Mouse (Mus musculus): ENCODE data around the gene Npr3. TPM values are rescaled to one million over a fixed set of nuclear protein-coding genes. Genes with fewer than 3 reads are reported as not detected.
A peak's percentile ranks its signal among the peaks of the same experiment; 100 is the strongest.

Npr3 gene
- polyA plus RNA-seq, 1 experiment from 2014 or later: 1.5 TPM

GRCm38 (mm10) chr15:11908166-11908565 is 1.1 kb upstream of the Npr3 start:
- Histone ChIP-seq H3K27me3 (peaks cover 57% of the 10 kb centered on the region), H3K4me2 (peak overlapping the region; percentile 25), H3K9ac (no peak overlapping the region), H3K36me3 (replicated peaks) (no peaks in the 10 kb centered on the region), H3K27ac (replicated peaks) (no peak overlapping the region), H3K4me1 (replicated peaks) (peaks cover 5% of the 10 kb centered on the region), H3K9me3 (replicated peaks) (no peaks in the 10 kb centered on the region), H3K4me3 (replicated peaks) (no peak overlapping the region)
- no peak for ATAC-seq (ENCODE audit: insufficient read depth)
- 14% methylated on average over 11 of the region's 11 CpGs for WGBS (ENCODE audit: insufficient replicate concordance)

GRCm38 (mm10) chr15:11906021-11906570 is 991 bp downstream of the Npr3 start:
- Histone ChIP-seq H3K4me1 (replicated peaks) (peaks cover 5% of the 10 kb centered on the region), H3K27me3 (peaks cover 67% of the 10 kb centered on the region), H3K9ac (no peak overlapping the region), H3K27ac (replicated peaks) (no peak overlapping the region), H3K4me2 (peak overlapping the region; percentile 63), H3K36me3 (replicated peaks) (no peaks in the 10 kb centered on the region), H3K4me3 (replicated peaks) (peak overlapping the region; percentile 50), H3K9me3 (replicated peaks) (no peaks in the 10 kb centered on the region)
- peak; percentile 24; the same call in 1 of the 2 replicates for ATAC-seq (ENCODE audit: insufficient read depth)
- WGBS (ENCODE audit: insufficient replicate concordance): under 1% methylated on average over 36 of the region's 36 CpGs

DNA sequence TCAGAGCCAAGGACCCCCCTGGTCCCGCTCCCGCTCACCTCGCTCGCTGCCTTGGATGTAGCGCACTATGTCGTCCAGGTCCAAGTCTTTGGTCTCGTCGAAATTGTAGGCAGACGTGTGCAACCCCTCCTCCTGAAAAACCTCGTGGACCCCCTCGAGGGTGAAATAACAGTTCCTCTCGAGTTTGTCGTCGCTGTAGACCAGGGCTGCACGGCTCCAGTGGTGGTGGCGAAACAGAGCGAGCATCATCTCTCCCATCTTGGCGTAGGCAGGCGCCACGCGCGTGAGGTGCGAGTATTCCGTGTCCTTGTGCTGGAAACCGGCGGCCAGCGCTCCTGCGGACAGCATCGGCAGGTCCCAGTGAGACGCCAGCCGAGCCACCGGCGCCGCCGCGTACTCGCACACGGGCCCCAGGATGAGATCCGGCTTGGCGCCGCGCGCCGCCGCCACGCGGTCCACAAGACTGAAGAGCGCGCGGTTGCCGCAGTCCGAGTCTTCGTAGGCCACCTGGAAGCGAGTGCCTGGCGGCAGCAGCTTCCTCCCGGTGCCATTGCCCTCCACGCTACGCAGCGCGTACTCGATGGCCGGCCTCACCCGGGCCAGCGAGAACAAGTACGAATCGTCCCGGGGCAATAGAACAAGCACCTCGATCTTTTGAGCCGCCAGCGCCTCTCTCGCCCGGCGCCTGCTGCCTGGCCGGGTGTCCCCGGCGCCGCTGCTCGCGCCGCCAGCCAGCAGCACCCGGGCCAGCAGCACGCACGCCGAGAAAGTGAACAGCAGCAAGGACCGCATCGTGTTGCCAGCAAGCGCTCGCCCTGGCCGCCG is 2.0 kb downstream of the Npr3 start:
- ATAC-seq (ENCODE audit: insufficient read depth): no peak
- H3K27ac ChIP-seq (replicated peaks): no peak overlapping the region
- WGBS (ENCODE audit: insufficient replicate concordance): under 1% methylated on average over 90 of the region's 90 CpGs
- H3K27me3 ChIP-seq: peaks cover 67% of the 10 kb centered on the region
- H3K4me3 ChIP-seq (replicated peaks): peak overlapping the region; percentile 50
- H3K9ac ChIP-seq: no peak overlapping the region
- H3K4me1 ChIP-seq (replicated peaks): peaks cover 5% of the 10 kb centered on the region
- no peaks in the 10 kb centered on the region for H3K36me3 ChIP-seq (replicated peaks)
- H3K9me3 ChIP-seq (replicated peaks): no peaks in the 10 kb centered on the region
- peak overlapping the region; percentile 63 for H3K4me2 ChIP-seq

DNA sequence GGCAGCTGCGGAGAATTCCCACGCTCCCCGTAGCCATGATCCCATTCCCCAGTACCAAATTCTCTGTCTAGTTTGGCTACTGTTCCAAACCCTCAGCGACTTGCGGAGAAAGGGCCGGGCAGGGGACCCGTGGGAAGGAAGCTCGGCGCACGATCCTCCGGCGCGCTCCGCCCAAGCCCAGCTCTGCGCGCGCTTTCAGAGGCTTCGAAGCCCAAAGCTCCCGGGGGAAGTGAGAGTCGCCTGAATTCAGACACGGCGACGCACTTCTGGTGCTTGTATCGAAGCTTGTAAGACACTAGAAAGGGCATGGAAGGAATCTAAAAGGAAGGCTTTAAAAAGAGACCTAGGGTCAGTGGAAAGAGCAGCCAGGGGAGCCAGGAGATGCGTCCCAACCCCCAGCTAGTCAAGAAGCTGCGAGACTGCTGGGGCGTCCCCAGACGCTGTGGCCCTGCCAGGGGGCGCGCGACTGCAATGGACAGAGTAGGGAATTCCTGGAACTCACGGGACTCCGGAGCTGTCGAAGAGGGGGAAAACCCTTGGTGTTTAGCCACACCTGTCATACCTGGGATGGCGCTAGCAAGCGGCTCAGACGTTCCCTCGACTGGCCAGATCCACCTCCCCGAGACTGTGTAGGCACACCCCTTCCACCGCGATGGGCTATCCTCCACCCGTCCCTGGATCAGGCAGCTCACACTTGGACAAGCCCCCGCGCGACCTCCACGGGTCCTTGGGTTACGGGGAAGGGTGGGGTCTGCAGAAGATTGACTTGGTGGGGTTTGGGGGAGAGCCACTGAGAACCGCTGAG is 2.8 kb downstream of the Npr3 start:
- no peaks in the 10 kb centered on the region for H3K36me3 ChIP-seq (replicated peaks)
- H3K27ac ChIP-seq (replicated peaks): no peak overlapping the region; the same call in 1 of the 2 replicates
- 2% methylated on average over 48 of the region's 48 CpGs for WGBS (ENCODE audit: insufficient replicate concordance)
- ATAC-seq (ENCODE audit: insufficient read depth): no peak
- peaks cover 5% of the 10 kb centered on the region for H3K4me1 ChIP-seq (replicated peaks)
- H3K9ac ChIP-seq: peak overlapping the region; percentile 11; the same call in 1 of the 2 replicates
- H3K9me3 ChIP-seq (replicated peaks): no peaks in the 10 kb centered on the region
- H3K27me3 ChIP-seq: peaks cover 67% of the 10 kb centered on the region
- H3K4me2 ChIP-seq: peak overlapping the region; percentile 63
- H3K4me3 ChIP-seq (replicated peaks): peak overlapping the region; percentile 50

GRCm38 (mm10) chr15:11903196-11904042 is 3.7 kb downstream of the Npr3 start:
- 0 out of 2 replicates have a peak, but pooled peaks have one; percentile 9 for ATAC-seq (ENCODE audit: insufficient read depth)
- H3K27ac ChIP-seq (replicated peaks): no peak overlapping the region

GRCm38 (mm10) chr15:11897617-11898016 is 9.5 kb downstream of the Npr3 start:
- ATAC-seq (ENCODE audit: insufficient read depth): no peak

More at GRCm38 (mm10) chr15:11903196-11904042, 3.7 kb downstream of the Npr3 start:
- H3K9ac ChIP-seq: no peak overlapping the region
- H3K4me3 ChIP-seq (replicated peaks): peak overlapping the region; percentile 50
- 8% methylated on average over 34 of the region's 34 CpGs for WGBS (ENCODE audit: insufficient replicate concordance)
- no peaks in the 10 kb centered on the region for H3K9me3 ChIP-seq (replicated peaks)
- no peaks in the 10 kb centered on the region for H3K36me3 ChIP-seq (replicated peaks)
- H3K27me3 ChIP-seq: peaks cover 61% of the 10 kb centered on the region
- peak overlapping the region; percentile 63 for H3K4me2 ChIP-seq
- H3K4me1 ChIP-seq (replicated peaks): peaks cover 5% of the 10 kb centered on the region

GRCm38 (mm10) chr15:11897162-11897561 is 9.9 kb downstream of the Npr3 start:
- Histone ChIP-seq H3K36me3 (replicated peaks) (no peaks in the 10 kb centered on the region), H3K9ac (no peak overlapping the region), H3K27ac (replicated peaks) (no peak overlapping the region), H3K9me3 (replicated peaks) (no peaks in the 10 kb centered on the region), H3K4me2 (no peak overlapping the region), H3K4me3 (replicated peaks) (no peak overlapping the region), H3K4me1 (replicated peaks) (no peaks in the 10 kb centered on the region), H3K27me3 (peaks cover 1% of the 10 kb centered on the region; the same call in 1 of the 2 replicates)
- WGBS (ENCODE audit: insufficient replicate concordance): 56% methylated on average over 5 of the region's 5 CpGs
- ATAC-seq (ENCODE audit: insufficient read depth): no peak

More at GRCm38 (mm10) chr15:11897617-11898016, 9.5 kb downstream of the Npr3 start:
- Histone ChIP-seq H3K4me3 (replicated peaks) (no peak overlapping the region), H3K4me2 (no peak overlapping the region), H3K27me3 (peaks cover 6% of the 10 kb centered on the region; the same call in 1 of the 2 replicates), H3K9me3 (replicated peaks) (no peaks in the 10 kb centered on the region), H3K36me3 (replicated peaks) (no peaks in the 10 kb centered on the region), H3K9ac (no peak overlapping the region), H3K27ac (replicated peaks) (no peak overlapping the region), H3K4me1 (replicated peaks) (no peaks in the 10 kb centered on the region)
- 84% methylated on average over 8 of the region's 8 CpGs for WGBS (ENCODE audit: insufficient replicate concordance)

GRCm38 (mm10) chr15:11893969-11894368 is 13.1 kb downstream of the Npr3 start:
- Histone ChIP-seq H3K27me3 (no peaks in the 10 kb centered on the region), H3K4me1 (replicated peaks) (no peaks in the 10 kb centered on the region), H3K9me3 (replicated peaks) (no peaks in the 10 kb centered on the region), H3K4me3 (replicated peaks) (no peak overlapping the region), H3K4me2 (no peak overlapping the region), H3K9ac (no peak overlapping the region), H3K27ac (replicated peaks) (no peak overlapping the region), H3K36me3 (replicated peaks) (no peaks in the 10 kb centered on the region)
- ATAC-seq (ENCODE audit: insufficient read depth): no peak
- WGBS (ENCODE audit: insufficient replicate concordance): 28% methylated on average over 9 of the region's 9 CpGs

DNA sequence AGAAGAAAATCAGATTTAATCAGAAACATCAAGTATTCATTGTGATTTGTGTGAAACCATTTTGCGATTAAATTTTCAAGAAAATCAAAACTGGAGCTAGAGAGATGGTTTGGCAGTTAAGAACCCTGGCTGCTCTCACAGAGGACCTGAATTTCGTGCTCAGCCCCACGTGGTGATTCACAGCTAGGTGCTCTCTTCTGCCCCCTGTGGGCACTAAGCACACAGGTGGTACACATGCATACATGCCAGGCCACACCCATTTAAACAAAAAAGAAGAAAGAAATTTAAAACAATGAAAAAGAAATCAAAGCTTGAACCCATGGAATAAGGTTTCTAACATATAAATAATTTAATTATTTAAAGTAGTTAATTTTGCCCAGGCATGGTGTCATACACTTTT is 15.7 kb downstream of the Npr3 start:
- no peak for ATAC-seq (ENCODE audit: insufficient read depth)
- H3K36me3 ChIP-seq (replicated peaks): no peaks in the 10 kb centered on the region
- no peak overlapping the region for H3K4me2 ChIP-seq
- H3K9me3 ChIP-seq (replicated peaks): no peaks in the 10 kb centered on the region
- no peak overlapping the region for H3K27ac ChIP-seq (replicated peaks)
- no peak overlapping the region for H3K4me3 ChIP-seq (replicated peaks)
- H3K4me1 ChIP-seq (replicated peaks): no peaks in the 10 kb centered on the region
- no peaks in the 10 kb centered on the region for H3K27me3 ChIP-seq
- 48% methylated on average over 3 of the region's 3 CpGs for WGBS (ENCODE audit: insufficient replicate concordance)
- no peak overlapping the region for H3K9ac ChIP-seq

DNA sequence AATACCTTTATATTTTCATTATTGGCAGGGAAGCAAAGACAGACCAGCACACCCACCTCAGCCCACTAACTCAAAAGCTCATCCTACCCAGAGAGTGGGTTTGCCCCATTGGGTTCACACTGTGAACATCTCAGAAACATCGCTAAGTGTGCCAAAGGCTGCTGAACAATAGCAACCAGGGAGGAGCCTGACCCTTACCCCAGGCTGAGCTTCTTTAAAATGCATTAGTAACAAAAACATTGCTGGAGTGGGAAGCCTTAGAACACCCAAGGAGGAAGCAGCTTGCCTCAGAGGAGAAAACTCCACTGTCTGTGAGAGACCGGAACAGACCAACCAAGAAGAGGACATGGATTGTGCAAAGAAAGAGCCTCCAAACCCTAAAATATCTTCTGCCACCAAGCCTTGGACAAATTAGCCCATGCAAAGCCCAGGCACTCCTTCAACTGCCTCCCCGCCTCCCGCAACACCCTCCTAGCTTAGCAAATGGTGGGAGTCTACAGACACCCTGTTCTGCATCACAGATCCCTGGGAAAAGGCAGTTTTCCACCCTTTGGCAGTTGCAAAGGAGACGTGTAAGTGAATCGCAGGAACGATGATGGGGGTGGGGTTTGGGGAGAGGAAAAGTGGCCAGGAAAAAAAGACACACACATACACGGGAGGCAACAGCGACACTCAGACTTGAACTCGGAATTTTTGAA is 24.4 kb downstream of the Npr3 start:
- H3K27me3 ChIP-seq: no peaks in the 10 kb centered on the region
- 64% methylated on average over 10 of the region's 10 CpGs for WGBS (ENCODE audit: insufficient replicate concordance)
- no peaks in the 10 kb centered on the region for H3K36me3 ChIP-seq (replicated peaks)
- H3K27ac ChIP-seq (replicated peaks): no peak overlapping the region
- H3K4me1 ChIP-seq (replicated peaks): no peaks in the 10 kb centered on the region
- H3K4me3 ChIP-seq (replicated peaks): no peak overlapping the region
- H3K4me2 ChIP-seq: no peak overlapping the region
- no peak for ATAC-seq (ENCODE audit: insufficient read depth)
- H3K9me3 ChIP-seq (replicated peaks): no peaks in the 10 kb centered on the region
- H3K9ac ChIP-seq: no peak overlapping the region
